Mouse (Mus musculus): Measurements from ENCODE around the gene Tsen54.

- TF ChIP-seq POLR2A (IDR thresholded peaks at IDR 0.05; ENCODE audit: borderline replicate concordance, extremely low read depth, low read depth, low read length) (peak; percentile 35; the same call in 1 of the 2 replicates), CTCF (IDR thresholded peaks at IDR 0.05; ENCODE audit: insufficient read depth, low read length) (no peak)
These were observed 1.7 kb upstream of the Tsen54 start for GRCm38 (mm10) chr11:115812533-115813420.

Measured in lung, adult 2 months (tissue).